Mouse (Mus musculus): ENCODE results near the gene Smarca4. TPM values are rescaled to one million over a fixed set of nuclear protein-coding genes. Genes with fewer than 3 reads are reported as not detected.
A peak's percentile ranks its signal among the peaks of the same experiment; 100 is the strongest.

Smarca4 gene
- total RNA-seq, 2 experiments from 2014 or later: 185 to 186 TPM

DNA sequence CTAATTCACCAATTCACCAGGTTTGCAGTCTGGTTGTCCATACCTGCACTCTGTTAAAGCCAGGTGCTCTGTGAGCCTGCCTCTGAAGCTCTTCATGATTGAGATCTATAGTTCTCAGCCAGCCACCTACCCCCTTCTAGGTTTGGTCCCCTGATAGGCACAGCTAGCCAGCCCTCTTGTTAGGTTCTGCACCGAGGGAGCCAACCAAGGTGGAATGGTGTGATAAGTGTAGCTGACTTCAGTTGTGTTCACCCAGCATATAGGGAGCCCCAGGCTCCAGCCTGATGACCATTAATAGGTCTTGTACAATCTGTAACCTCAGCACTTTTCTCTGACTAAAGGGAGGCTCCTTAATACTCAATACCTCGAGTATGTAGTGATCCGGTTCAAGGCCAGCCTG, 15.8 kb upstream of the Smarca4 start:
- intact Hi-C loops (cut with DNase I): no loop called here

DNA sequence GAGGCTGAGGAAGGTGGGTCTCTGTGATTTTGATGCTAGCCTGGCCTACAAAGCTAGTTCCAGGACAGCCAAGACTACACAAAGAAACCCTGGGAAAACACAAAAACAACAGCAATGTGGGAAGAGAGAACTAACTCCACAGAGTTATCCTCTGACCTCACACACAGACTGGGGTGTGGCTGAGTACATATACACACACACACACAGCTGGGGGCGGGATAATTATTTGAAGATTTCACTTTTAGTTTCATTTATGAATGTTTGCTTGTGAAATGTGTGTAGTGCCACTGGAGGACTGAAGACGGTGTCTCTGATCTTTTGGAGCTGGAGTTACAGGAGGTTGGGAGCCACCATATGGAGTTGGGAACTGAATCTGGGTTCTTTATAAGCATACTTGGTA, 14.9 kb upstream of the Smarca4 start:
- intact Hi-C loops (cut with DNase I): no loop called here
- DNase-seq: no peak

More for the DNA sequence above, 15.8 kb upstream of the Smarca4 start:
- DNase-seq: no peak

DNA sequence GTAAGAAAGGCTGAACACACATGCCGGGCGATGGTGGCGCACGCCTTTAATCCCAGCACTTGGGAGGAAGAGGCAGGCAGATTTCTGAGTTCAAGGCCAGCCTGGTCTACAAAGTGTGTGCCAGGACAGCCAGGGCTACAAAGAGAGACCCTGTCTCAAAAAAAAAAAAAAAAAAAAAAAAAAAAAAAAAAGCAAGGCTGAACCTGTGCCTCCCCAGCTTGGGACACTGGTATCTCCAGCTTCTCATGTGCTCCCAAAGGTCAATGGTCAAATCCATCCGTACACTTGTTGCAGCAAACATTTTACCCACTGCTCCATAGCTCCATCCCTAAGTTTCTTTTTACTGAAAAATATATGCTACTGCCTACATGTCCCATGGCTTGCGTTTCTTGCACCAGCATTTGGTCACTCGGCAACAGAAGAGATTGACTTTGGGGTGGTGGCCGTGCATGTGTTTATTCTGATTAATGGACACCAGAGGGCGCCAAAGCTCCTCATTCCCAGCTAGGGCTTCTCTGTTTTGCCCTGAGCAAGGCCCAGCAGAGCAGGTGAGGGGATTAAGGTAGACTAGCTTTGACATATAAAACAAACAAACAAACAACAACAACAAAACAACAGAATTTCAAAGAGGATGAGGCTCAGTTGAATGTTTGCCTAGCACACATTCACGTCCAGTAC, 14.1 kb upstream of the Smarca4 start:
- DNase-seq: peak; percentile 62
- intact Hi-C loops (cut with DNase I): no loop called here

DNA sequence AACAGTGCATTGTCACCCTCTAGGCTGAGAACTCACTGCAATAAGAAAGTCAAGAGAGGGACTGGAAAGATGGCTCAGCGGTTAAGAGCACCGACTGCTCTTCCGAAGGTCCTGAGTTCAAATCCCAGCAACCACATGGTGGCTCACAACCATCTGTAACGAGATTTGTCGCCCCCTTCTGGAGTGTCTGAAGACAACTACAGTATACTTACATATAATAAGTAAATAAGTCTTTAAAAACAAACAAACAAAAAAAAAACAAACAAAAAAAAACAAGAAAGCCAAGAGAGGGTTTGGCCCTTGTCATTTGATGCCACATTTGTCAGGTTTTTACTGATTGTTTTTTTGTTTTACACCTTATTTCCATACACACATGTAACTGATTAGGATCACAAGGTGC, 11.8 kb upstream of the Smarca4 start:
- intact Hi-C loops (cut with DNase I): no loop called here
- no peak for DNase-seq

DNA sequence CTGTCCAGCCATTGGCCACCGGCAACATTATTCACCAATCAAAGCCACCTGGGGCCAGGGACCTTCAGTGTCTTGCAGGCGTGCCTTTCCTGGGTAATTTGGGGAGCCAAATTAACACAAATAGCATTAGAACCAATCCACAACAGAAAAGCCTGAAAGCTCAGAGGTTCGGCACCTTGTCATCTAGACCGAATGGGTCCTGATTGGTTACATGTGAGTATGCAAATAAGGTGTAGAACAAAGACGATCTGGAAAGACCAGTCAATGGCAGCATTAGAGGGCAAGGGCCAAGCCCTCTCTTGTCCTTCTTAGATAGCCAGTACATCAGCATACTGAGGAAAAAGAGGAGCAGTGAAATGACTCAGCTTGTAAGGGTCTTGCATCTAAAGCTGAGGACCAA, 10.1 kb upstream of the Smarca4 start:
- intact Hi-C loops (cut with DNase I): no loop called here
- DNase-seq: no peak

DNA sequence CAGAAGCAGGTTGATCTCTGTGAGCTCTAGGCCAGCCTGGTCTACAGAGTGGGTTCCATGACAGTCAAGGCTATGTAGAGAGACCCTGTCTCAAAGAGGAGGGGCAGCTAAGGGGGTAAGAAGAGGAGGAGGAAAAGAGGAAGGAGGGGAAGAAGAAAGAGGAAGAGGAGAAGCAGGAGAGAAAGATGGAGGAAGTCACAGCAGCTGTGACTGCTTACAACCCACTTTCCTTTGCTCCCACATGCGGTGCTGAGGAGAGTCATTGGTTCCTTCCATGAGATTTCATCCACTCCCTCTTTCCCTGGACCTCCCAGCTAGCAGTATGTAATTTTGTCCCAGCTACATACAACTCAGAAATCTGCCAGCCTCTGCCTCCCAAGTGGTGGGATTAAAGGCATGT, 9.3 kb upstream of the Smarca4 start:
- no peak for DNase-seq
- intact Hi-C loops (cut with DNase I): no loop called here

DNA sequence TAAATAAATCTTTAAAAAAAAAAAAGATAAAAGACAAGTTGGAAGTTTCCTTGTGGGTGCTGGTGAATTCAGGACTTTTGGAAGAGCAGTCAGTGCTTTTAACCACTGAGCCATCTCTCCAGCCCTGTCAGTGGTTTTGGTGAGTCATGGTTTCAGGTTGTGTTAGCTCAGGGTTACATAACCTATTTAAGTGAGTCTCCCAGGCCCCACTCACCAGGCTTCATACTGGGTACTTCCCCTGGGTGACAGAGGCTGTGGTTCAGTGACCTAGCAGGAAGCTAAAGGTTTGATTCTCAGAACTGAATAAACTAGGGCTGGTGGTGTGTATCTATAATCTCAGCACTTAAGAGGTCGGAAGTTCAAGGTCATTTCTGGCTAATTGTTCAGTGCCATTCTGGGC, 6.1 kb upstream of the Smarca4 start:
- intact Hi-C loops (cut with DNase I): no loop called here
- no peak for DNase-seq

DNA sequence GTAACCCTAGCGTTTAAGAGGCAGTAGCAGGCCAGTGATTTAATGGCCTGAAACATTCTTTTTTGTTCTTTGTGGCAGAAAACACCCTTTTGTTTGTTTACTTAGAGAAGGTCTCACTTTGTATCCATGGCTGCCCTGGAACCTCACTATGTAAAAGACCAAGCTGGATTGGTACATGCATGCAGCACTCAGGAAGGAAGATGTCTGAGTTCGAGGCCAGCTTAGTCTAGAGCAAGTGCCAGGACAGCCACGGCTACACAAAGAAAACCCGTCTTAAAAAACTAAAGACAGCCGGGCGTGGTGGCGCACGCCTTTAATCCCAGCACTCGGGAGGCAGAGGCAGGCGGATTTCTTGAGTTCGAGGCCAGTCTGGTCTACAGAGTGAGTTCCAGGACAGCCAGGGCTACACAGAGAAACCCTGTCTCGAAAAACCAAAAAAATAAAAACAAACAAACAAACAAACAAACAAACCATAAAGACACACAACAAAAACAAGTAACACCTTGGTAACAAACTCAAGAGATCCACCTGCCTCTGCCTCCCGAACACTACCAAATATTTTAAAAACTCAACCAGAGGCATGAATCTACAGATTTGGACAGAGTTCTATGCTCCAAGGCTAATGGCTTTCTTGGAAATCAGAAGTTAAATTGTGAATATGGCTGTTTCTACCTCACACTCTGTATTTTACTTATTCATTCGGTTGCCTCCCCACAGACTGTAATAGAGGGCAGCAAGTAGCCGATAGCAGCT, 929 bp upstream of the Smarca4 start:
- DNase-seq: no peak
- intact Hi-C loops (cut with DNase I): no loop called here

DNA sequence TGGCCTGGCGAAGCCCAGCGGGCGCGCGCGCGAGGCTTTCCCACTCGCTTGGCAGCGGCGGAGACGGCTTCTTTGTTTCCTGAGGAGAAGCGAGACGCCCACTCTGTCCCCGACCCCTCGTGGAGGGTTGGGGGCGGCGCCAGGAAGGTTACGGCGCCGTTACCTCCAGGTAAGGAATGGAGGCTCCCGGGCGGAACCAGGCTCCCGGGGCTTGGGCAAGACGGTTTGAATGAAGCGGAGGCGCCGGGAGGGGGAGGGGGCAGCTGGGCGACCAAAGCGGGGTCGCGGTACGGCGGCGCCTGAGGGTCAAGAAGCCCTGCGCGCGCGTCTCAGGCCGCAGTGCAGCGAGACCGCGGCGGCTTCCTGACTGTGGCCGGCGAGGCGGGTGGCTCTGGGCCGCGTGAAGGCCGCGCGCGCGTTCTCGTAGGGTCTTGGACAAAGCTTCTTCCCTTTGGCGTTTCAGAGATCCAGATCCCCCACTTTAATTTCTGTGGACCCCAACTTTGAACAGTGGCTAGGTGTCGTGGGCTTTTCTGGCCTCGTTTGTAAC, 338 bp downstream of the Smarca4 start:
- peak; percentile 95 for DNase-seq
- intact Hi-C loops (cut with DNase I): no loop called here

DNA sequence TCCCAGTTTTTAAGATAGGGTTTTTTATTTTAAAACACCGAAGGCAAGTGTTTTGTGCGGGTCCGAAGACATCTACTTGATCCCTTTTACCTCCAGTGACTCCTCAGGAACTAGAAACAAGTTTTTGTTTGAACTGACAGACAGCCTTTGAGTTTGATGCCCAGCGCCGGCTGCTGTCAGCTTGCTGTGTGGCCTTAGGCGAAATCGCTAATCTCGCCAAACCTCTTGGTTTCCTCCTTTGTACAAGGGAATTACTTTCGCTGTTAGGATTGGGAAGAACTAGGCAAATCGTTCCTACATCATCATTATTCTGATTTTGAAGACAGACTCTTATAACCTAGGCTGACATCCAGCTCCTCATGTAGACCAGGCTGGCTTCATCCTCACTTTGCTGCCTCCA, 1.1 kb downstream of the Smarca4 start:
- peak; percentile 36 for DNase-seq
- intact Hi-C loops (cut with DNase I): no loop called here

DNA sequence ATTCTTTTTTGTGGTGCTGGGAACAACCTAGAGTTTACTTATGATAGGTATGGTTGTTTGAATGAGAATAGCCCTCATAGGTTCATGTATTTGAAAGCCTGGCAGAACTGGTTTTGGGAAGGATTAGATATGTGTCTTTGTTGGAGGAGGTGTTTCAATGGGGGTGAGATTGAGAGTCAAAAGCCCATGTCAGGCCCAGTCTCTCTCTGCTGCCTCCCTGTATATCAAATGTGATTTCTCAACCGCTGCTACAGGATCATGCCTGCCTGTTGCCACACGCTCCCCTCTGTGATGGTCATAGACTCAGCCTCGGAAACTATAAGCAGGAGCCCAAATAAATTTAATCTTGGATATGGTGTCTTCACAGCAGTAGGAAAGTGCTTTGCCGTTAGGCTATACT, 4.3 kb downstream of the Smarca4 start:
- intact Hi-C loops (cut with DNase I): no loop called here
- DNase-seq: no peak

DNA sequence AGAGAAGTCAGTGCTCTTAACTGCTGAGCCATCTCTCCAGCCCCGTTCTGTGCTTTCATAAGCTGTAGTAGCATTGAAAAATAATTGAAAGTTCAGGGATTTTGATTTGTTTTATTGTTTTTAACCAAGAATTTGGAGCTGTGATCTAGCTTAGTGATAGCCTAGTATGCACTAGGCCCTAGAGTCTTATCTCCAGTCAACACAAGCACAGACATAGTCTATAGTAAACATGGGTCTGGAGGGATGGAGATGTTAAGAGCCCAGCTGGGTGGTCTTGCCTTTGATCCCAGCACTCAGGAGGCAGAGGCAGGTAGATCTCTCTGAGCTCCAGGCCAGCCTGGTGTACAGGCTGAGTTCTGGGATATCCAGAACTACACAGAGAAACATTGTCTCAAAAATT, 6.7 kb downstream of the Smarca4 start:
- no peak for DNase-seq
- intact Hi-C loops (cut with DNase I): no loop called here

DNA sequence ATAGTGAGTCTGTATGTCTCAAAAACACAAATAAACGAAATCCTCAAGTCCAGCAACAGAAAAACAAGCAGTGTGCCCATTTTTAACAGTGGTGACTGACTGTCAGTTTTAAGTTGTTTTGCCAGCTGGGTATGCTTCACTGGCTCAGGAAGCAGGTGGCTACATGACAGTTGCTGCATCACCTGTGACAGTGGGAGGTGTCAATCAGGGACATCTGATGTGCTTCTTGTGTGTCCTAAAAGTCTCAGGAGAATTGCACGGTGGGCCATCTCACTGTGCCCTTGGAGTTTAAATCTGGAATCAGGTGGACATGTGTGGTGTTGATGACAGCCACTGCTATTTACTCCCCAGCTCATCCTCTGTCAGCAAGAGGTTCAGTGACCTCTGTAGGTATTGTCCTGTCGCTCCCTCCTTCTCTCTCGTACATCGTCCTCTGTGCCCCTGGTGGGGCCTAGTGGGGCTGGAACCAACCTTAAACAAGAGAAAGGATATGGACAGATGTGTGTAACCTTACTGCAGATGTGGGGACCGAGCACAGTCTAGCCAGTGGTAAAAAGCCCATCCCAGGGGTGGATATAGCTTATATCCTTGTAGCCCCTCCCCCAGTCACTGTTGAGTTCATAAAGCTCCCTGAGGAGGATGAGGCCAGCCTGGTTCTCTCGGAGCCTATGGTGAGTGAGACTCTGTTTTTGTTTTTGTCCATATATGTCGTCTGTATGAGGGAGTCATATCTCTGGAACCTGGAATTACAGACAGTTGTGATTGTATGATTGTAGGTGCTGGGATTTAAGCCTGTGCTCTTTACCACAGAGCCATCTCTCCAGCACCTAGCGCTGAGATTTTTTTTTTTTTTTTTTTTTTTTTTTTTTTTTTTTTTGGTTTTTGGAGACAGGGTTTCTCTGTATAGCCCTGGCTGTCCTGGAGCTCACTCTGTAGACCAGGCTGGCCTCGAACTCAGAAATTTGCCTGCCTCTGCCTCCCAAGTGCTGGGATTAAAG, 9.7 kb downstream of the Smarca4 start:
- DNase-seq: no peak
- intact Hi-C loops (cut with DNase I): no loop called here

DNA sequence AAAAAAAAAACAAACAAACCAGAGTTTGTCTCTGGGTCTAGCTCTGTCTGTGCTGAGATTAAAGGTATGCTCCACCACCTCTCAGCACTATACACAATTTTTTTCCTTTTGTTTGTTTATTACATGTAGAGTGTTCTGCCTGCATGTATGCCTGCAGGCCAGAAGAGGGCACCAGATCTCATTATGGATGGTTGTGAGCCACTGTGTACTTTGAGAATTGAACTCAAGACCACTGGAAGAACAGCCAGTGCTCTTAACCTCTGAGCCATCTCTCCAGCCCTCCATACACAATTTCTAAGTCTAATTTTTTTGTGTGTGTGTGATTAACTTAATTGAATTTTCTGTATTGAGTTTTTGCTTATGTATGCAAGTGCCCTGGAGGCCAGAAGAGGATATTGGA, 10.6 kb downstream of the Smarca4 start:
- intact Hi-C loops (cut with DNase I): no loop called here
- no peak for DNase-seq

DNA sequence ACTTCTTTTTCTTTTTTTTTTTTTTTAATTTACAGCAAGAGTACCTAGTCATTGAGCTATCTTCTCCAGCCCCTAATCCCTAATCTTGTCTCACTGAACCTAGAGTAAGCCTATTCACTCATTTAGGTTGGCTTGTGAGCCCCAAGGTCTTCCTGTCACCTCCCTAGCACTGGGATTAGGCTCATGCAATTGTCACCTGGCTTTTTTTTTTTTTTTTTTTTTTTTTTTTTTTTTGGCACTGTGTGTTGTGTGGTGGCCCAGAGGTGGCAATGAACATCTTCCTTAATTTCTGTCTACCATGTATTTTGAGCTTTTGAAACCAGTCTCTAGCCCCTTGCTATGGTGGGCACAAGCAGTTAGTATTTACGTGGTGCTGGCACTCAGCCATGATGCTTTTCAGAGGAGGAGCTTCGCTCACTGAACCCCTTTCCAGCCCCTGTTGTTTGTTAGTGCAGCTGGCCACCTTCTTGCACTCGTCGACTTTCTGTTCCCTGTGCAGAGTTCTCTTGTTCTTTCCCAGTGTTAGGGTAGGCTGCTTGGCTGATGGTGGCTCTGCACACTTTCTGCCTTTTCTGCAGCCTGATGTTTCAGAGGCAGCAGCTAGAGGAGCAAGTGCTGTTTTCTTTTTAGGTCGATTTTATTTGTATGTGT, 11.3 kb downstream of the Smarca4 start:
- intact Hi-C loops (cut with DNase I): no loop called here
- no peak for DNase-seq

DNA sequence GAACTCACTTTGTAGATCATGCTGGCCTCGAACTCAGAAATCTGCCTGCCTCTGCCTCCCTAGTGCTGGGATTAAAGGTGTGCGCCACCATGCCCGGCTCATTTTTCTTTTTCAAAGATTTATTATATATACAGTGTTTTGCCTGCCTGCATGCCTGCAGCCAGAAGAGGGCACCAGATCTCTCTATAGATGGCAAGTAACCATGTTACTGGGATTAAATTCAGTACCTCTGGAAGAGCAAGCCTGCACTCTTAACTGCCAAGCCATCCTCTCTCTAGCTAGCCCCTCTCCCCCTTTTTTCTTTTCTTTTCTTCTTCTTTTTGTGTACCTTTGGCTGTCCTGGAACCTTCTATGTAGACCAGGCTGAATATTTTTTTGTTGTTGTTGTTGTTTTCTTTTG, 14.7 kb downstream of the Smarca4 start:
- DNase-seq: peak; percentile 33
- intact Hi-C loops (cut with DNase I): no loop called here

DNA sequence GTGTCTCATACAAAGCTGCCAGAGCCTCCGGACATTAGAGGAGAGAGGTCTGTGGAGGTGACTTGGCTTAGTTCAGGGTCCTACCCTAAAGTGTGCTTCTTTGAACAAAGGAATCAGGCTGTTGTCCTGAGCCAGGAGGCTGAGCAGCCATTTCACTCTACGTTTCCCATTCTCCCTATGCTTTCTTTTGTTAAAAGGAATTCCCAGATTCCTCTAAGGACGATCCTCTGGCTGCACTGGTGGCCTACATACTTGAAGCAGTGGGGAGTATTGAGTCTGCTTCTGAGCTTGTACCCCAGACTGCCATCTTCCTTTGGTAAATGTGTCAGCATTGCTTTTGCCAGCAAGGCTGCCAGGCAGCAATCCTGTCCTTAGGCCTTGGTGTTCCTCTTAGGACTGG, 17.1 kb downstream of the Smarca4 start:
- intact Hi-C loops (cut with DNase I): no loop called here
- DNase-seq: no peak

DNA sequence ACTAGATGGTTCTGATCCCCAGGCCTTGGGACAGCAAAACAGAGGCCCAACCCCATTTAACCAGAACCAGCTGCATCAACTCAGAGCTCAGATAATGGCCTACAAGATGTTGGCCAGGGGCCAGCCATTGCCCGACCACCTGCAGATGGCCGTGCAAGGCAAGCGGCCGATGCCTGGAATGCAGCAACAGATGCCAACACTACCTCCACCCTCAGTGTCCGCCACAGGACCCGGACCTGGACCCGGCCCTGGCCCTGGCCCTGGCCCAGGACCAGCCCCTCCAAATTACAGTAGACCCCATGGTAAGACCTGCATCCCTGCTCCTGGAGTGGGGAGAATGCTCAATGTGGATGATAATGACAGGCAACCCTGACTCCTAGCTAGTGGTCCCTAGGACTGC, 19.7 kb downstream of the Smarca4 start:
- intact Hi-C loops (cut with DNase I): loop anchor here (5.0 kb wide), 1 partner anchor 37 kb away; no protein-coding TSS in a partner anchor
- DNase-seq: peak; percentile 52

DNA sequence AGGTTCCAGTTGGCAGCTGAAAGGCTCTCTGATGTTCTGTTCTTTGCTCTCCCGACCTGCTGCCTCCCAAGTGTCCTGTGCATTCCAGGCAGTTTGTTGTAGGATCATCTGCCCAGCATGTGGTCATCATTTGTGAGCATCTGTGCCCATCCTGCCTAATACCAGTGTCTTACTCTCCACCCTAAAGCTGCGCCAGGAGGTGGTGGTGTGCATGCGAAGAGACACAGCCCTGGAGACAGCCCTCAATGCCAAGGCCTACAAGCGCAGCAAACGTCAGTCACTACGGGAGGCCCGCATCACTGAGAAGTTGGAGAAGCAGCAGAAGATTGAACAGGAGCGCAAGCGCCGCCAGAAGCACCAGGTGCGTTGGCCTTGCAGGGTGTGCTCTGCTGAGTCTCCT, 23.1 kb downstream of the Smarca4 start:
- no peak for DNase-seq

DNA sequence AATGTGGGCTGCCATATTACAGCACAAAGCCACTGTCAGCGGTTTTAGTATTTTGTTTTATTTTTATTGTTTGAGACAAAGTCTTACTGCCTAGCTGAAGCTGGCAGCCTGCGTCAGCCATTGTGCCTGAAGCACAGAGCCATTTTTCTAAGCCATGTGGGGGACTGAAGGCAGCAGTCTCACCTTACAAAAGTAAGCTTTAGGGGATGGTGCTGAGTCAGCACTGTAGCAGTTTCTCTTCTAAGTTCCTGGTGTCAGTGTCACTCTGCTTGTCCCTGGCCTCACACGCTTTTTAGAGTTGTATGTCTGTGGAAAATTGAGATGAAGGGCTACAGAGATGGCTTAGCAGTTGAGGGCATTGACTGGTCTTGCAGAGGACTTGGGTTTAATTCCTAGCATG, 30.4 kb downstream of the Smarca4 start:
- intact Hi-C loops (cut with DNase I): no loop called here
- no peak for DNase-seq

More for the DNA sequence above, 23.1 kb downstream of the Smarca4 start:
- intact Hi-C loops (cut with DNase I): loop anchor here (5.0 kb wide), 1 partner anchor 33 kb away; no protein-coding TSS in a partner anchor

Data from left cerebral cortex, postnatal 4 days (tissue).